Mouse (Mus musculus) adrenal gland, adult (tissue): ENCODE measurements around the gene Eif2ak2.

Experiments
- DNase-seq, 2 experiments: peaks; one replicate each; pipeline ENCODE4 v3.0.0; 2022 to 2023; ENCODE audit warnings: low spot score in 1 of 2; ENCODE audit not compliant: inconsistent age in 2 of 2

The Eif2ak2 gene

GRCm38 (mm10) chr17:78834856-78835835, 47.2 kb downstream of the Eif2ak2 start, which contains the start of the genes Heatr5b and Gpatch11:
Heatr5b (minus strand) TSS chr17:78835364.
Gpatch11 (plus strand) TSS chr17:78835567.
- peak; percentile 98 to 99 for DNase-seq

- DNase-seq: no peak
Measured at GRCm38 (mm10) chr17:78824346-78824745, 58.0 kb downstream of the Eif2ak2 start.

GRCm38 (mm10) chr17:78809582-78809981, 72.8 kb downstream of the Eif2ak2 start:
- no peak for DNase-seq

- DNase-seq: no peak
Measured at GRCm38 (mm10) chr17:78809019-78809418, 73.4 kb downstream of the Eif2ak2 start.
